Mouse (Mus musculus) colon, adult 2 months (tissue): ENCODE results near the gene Rasl11a. TPM values are rescaled to one million over a fixed set of nuclear protein-coding genes. Genes with fewer than 3 reads are reported as not detected.

Experiments
- polyA plus RNA-seq: library from polyadenylated mRNA; depleted of rRNA; stranded (reverse); fragments of >200 nt; gene quantifications from 2 replicates; pipeline ENCODE4 v1.2.3, GENCODE M21; 2012; rRNA removed

Rasl11a gene
- polyA plus RNA-seq: 6.6 and 8.5 TPM in 2 replicates

GRCm38 (mm10) chr5:146844945-146845365 lies at the start of gene Rasl11a:
Gene Rasl11a (plus strand): TSS chr5:146845071.

DNA sequence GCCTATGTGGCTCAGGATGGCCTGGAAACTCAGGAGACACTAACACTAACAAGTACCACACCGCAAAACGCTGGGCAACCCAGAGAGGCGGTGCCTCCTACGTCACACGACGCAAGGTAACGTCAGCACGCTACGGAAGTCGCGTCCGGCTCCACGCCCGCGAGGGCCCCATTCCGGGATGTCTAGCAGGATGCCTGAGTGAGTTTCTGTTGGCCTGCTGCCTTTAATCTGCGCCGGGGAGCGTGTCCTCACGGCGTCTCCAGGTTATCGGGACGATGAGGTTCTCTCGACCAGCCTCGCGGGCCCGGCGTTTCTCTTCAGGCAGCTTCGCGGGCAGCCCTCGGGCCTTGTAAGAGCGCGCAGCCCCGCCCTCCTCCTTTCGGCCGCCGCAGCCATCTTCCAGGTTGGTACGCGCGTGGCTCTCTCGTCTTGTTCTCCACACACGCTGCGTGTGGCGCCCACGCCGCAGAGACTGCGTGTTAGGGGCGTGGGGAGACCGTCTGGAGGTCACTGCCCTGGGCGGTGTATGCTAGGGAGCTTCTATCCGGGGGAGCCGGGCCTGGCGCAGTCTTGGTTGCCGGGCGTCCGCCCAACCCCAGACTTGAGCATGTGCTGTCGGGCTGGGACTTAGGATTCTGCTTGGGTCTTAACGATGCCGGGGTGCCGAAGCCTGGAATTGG lies 12.0 kb upstream of the Rasl11a start, which contains the start of gene Rpl21:
TSS of gene Rpl21 (plus strand) at position 122 of the 680 bp plus-strand sequence.

Other genes starting within 250 kb of the Rasl11a start
- 14.6 and 15.0 TPM in 2 replicates for gene Usp12, start 50.1 kb upstream of the Rasl11a start, polyA plus RNA-seq
- 29.5 and 45.6 TPM in 2 replicates for gene Rpl21, start 12.2 kb upstream of the Rasl11a start, polyA plus RNA-seq
- 87.2 and 115 TPM in 2 replicates for gene Gtf3a, start 103.6 kb downstream of the Rasl11a start, polyA plus RNA-seq
- gene Mtif3, start 118.7 kb downstream of the Rasl11a start, polyA plus RNA-seq: 16.9 TPM in 2 replicates
- 34.3 and 48.1 TPM in 2 replicates for gene Lnx2, start 231.5 kb downstream of the Rasl11a start, polyA plus RNA-seq
- 46.3 and 54.5 TPM in 2 replicates for gene Polr1d, start 232.0 kb downstream of the Rasl11a start, polyA plus RNA-seq